Mouse (Mus musculus) right cerebral cortex, postnatal 36 days (tissue): ENCODE data around the gene Arhgap8.
"Not testable (repeated sequence)": the region's sequence is repeated elsewhere in the genome, so short reads cannot be mapped to it uniquely, and the experiment has no call there.

Experiments
- DNase-seq, 2 experiments: peaks; one replicate each; pipeline ENCODE4 v3.0.0; 2022; ENCODE audit warnings: low spot score in 2 of 2, mixed read lengths in 1 of 2

Gene Arhgap8

DNA sequence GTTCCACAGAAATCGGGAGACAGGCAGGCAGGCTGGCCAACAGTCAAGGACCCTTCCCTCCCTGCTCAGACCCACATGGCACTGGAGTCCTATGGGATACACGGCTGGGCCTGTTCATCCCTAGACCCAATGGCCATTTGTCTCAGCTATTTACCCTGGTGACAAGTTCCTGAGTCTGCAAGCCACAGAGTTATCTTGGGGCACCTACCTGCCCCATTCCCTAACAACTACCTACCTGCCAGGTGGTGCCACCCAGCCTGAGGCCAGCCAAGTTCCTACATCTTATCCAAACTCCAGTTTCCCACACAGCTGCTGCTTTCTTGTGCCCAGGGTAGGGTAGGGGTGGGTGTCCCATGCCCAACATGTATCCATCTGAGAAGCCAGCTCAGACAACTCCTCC lies 21.7 kb upstream of the Arhgap8 start:
- no peak for DNase-seq

DNA sequence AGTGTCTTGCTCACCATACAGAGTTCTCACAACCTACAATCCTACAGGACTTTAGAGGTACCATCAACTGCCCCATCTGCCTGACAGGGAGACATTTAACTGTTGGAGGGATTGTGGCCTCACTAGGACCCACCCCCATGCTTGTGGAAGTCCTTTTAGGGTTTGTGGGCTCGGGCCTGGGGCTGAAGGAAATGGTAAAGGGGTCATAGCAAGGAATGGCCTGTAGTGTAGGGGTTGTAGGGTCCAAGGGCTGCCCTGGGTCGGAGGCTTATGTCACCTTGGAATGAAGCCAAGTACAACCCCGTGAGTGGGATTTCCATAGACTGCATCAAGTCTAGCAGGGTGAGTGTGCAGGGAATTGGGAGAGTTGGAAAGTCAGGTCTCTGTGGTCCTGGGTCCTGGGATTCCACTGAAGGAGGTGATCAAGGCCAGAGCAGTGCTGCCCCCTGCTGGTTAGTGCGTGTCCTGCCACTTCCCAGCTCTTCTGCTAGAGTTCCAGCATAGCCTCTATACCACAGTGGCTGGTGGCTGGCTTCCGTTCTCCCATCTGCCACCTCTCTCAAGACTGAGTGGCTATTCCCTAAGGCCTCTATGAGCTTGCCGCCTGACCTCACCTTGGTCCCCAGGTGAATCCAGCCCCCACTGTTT lies 19.6 kb upstream of the Arhgap8 start:
- no peak for DNase-seq

DNA sequence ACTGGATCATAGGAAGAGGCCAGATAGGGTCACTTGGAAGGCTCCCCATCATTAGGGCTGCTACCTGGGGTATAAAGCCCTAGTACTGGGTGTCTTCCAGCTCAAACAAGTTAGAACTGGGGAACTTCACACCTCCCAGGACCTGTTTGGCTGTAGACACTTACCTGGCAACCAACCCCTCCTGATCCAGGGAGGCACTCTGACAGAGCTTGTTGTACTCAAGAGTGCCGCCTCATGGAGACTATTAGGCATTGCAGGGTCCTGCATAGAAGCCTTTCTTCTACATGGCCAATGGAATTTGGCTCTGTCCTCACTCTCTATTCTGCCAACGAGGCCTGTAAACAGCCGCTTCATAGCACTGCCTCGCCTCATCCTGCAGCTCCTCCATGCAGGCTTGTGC lies 17.9 kb upstream of the Arhgap8 start:
- no peak for DNase-seq

DNA sequence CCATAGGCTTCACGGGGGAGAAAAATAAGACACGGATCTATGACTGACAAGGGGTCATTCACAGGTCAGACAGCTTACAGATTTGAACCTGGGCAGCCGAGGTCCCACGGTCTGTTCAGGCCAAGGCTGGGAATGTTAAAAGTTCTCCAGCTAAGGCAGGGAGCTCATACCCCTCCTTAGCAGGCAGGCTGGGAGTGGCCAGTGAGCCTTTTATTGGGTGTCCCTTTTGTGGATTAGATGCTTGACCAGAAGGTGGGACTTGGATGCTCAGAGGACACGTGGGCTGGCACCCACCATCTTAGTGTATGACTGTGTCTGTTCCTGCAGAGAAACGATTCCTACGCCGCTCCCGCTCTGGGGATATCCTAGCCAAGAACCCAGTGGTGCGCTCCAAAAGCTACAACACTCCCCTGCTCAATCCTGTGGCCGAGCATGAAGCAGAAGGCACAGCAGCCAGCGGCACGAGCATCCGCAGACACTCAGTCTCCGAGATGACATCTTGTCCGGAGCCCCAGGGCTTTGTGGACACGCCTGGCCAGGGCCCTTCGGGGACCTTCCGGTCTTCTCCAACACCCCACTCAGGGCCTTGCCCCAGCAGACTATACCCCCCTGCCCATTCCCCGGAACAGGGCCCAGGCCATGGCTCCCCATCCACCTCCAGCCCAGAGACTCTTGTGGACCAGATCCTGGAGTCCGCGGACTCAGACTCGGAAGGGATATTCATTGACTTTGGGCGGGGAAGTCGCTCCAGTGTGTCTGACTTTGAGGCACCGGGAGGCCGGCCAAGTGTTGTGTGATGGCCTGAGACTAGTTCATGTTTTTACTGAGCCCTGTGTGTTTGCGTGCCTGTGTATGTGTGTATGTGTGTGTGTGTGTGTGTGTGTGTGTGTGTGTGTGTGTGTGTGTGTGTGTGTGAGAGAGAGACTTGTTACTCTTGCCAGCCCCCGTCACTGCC lies 17.2 kb upstream of the Arhgap8 start:
- DNase-seq, result no peak

- DNase-seq, result no peak
Measured at GRCm38 (mm10) chr15:84703992-84704391, 15.9 kb upstream of the Arhgap8 start.

GRCm38 (mm10) chr15:84705351-84705901 lies 14.4 kb upstream of the Arhgap8 start:
- no peak for DNase-seq

DNA sequence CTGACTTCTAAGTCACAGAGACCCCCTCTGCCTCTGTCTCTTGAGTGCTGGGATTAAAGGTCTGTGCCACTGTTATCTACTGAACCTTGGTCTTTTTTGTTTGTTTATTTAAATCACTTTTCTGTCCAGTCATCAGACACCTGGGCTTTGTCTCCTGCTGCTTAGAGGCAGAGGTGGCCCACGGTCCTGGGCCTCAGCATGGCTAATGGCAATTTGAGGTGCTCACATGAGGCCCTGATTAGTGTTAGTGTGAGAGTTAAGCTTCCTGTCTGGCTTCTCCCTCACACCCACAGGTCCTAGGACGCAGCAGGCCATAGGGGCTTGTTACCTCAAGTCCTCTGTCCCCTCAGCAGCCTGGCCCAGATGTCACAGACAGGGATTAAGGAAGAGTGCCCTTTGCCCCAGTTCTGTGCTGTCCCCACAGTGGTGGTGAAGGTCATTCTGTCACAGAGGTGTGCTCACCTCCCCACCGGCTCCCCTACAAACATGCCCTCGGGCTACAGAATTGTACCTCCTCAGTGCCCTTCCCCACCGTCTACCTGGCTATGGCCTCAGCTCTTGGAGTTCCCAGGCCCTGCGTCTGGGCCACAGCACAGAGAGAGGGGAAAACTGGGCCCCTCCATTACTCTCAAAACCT lies 12.8 kb upstream of the Arhgap8 start:
- DNase-seq, result no peak

- DNase-seq, result no peak
Measured at GRCm38 (mm10) chr15:84712566-84713405, 7.1 kb upstream of the Arhgap8 start.

- no peak for DNase-seq
Measured at GRCm38 (mm10) chr15:84714730-84715129, 5.1 kb upstream of the Arhgap8 start.

DNA sequence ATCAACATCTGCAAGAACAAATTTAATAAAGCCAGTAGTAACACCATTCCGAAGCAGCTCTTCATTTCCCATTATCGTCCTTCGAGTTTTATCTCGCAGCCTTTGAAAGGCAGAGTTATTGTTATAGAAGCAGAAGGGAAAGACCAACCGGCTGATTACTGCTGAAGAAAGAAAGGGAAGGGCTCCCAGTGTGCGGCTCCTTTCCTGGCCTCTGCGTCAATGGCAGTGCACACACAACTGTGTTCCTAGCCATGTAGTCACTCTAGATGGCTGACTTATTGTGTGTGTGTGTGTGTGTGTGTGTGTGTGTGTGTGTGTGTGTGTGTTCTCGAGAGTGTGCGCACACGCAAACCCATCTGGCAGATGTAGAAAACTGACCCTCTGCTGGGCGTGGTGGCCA lies 4.7 kb upstream of the Arhgap8 start:
- no peak for DNase-seq

- not testable (repeated sequence) for DNase-seq
Measured at GRCm38 (mm10) chr15:84717570-84718270, 2.1 kb upstream of the Arhgap8 start.

GRCm38 (mm10) chr15:84718785-84719184 lies 1.1 kb upstream of the Arhgap8 start:
- DNase-seq, result no peak

GRCm38 (mm10) chr15:84720291-84721204 lies 696 bp downstream of the Arhgap8 start:
- no peak for DNase-seq

DNA sequence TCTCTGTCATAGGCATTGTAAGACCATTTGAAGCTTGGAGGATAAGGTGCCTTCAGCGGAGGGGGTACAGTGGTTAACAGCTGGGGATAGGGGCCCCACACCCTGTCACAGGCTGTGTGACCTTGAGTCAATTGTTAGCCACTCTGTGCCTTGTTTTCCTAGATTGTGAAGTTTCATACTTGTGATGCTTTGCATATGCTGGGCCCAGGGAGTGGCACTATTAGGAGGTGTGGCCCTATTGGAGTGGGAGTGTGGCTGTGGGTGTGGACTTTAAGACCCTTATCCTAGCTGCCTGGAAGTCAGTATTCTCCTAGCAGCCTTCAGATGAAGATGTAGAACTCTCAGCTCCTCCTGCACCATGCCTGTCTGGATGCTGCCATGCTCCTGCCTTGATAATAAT lies 3.8 kb downstream of the Arhgap8 start:
- not testable (repeated sequence) for DNase-seq

DNA sequence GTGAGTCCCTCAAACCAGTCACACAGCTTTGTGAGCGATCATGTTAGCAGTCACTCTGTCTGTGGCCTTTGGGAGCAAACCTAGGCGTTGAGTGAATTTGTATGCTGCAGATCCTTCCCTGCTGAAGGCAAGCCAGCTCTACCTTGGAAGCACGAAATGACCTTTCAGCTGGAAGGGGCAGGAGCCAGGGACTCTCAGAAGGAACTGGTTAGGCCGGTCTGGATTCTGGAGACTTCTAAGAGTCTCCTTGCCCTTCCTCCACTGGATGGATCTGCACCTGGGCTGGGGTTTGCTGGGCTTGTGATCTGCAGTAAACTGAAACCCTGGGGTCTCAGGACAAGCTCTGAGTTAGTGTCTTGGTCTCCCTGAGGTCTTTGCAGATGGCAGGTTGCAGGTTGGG lies 4.3 kb downstream of the Arhgap8 start:
- no peak for DNase-seq

DNA sequence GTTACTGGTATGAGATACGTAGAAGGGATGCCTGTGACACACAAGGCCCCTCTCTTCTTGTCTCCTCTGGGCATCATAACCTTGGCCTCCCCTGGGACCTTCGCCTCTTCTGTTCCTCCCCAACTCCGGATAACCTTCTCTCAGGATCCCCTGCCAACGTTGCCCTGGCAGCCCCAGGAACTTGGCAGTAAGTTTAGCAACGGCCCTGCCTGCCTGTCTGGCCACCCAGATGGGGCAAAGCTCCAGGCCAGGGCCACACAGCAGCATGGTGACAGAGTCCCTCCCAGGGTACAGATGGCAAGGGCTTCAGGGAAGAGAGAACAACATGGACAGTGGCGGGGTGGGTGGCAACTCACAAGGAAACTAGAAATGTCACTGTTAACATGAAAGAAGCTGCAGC lies 9.8 kb downstream of the Arhgap8 start:
- no peak for DNase-seq

DNA sequence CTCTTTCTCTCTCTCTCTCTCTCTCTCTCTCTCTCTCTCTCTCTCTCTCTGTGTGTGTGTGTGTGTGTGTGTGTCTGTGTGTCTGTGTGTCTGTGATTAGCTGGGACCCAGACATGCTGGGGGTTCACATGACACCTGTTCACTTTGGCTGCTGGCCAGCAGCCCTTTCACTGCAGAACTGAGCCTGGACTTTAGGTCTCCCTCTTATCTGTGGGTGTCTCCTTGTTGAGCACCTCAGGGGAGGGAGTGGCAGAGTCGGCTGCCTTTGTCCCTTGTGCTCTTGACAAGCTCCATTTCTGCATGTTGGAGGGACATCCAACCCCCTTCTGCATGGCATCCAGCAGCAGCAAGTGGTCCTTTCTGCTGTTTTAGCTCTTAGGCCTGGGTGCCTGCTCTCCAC lies 11.0 kb downstream of the Arhgap8 start:
- no peak for DNase-seq

- no peak for DNase-seq
Measured at GRCm38 (mm10) chr15:84731676-84732424, 12.0 kb downstream of the Arhgap8 start.

DNA sequence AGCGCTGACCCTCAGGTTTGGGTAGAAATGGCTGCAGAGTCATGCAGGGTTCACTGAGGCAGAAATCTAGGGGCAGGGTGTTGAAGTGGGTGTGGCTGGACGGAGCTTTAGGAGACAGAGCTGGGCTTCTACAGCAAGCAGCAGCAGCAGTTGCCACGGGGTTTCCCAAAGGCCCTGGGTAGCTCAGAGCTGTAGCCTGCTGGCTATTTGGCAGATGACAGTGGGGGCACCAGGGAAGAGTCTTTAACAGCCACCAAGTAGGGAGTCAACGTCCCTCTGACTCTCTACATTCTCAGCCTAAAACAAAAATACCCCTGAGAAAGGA lies 12.5 kb downstream of the Arhgap8 start:
- DNase-seq, result no peak
